Mouse (Mus musculus): Measurements from ENCODE around the gene Hist1h2ag. TPM values are rescaled to one million over a fixed set of nuclear protein-coding genes. Genes with fewer than 3 reads are reported as not detected.

Hist1h2ag gene
- total RNA-seq, 2 experiments from 2014 or later = 7.9 to 12.1 TPM

DNA sequence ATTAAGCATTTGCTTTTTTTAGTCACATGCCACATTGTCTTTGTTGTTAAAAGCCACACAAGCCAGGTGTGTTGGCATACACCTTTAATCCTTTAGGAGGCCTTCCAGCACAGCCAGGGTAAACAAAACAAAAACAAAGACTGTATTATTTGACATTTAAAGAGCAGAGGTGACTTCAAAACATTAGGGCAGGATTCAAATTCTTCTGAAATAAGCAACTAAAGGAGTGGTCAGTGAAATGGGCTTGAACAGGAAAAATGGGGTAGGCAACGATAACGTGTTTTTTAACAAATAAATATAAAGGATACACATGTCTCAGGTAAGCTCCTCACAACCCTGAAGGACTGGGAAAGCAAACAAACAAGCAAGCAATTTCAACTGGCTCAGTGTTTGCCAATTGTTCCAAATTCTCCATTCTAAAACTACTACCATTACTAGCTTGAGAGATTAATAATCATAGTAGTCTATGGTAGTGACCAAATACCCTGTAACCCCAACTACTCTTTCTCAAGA lies 2.7 kb downstream of the Hist1h2ag start:
- intact Hi-C loops (cut with DNase I) = loop anchor here (5.0 to 10.0 kb wide), 7 partner anchors 215 to 1707 kb away; partner anchors contain the start of genes Hist1h1e, Hist1h1t, Hist1h2ac and Hist1h2bb
- no peak for DNase-seq (ENCODE audit: low spot score)

DNA sequence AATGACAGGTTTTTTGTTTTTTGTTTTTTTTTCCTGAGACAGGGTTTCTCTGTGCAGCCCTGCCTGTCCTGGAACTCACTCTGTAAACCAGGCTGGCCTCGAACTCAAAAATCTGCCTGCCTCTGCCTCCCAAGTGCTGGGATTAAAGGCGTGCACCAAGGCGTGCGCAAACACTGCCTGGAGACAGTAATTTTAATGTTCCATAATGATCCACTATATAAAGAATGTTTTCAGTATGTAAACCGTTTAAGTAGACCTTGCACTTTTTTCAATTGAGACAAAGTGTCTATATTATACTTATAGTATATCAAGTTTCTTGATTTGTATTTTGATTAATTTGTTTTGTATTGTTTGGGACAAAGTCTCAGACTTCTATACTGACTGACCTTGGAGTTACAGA lies 3.4 kb downstream of the Hist1h2ag start:
- intact Hi-C loops (cut with DNase I) = loop anchor here (5.0 kb wide), 2 partner anchors 1583 to 1643 kb away; partner anchors contain the start of genes Hist1h1e, Hist1h2ac, Hist1h2bc and Hist1h2be
- no peak for DNase-seq (ENCODE audit: low spot score)

DNA sequence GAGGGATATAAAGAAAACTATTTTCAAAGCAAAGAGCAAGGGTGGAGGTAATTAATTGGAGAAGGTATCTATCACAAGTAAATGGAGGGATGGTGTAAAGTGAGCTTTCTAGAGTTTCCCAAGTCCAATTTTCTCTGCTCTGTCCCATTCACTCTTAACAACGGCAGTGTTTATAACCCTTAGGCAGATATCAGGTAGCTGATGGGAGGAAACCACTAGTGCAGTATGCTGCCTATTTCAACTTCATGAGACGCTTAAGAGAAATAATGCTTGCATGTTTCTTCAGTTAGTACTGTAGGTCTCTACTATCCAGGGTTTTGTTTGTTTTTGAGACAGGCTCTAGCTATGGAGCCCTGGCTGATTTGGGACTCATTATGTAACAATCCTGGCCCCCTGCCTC lies 5.3 kb downstream of the Hist1h2ag start:
- no peak for DNase-seq (ENCODE audit: low spot score)
- intact Hi-C loops (cut with DNase I) = loop anchor here (5.0 kb wide), 2 partner anchors 1585 to 1645 kb away; partner anchors contain the start of genes Hist1h1e, Hist1h2ac, Hist1h2bc and Hist1h2be

DNA sequence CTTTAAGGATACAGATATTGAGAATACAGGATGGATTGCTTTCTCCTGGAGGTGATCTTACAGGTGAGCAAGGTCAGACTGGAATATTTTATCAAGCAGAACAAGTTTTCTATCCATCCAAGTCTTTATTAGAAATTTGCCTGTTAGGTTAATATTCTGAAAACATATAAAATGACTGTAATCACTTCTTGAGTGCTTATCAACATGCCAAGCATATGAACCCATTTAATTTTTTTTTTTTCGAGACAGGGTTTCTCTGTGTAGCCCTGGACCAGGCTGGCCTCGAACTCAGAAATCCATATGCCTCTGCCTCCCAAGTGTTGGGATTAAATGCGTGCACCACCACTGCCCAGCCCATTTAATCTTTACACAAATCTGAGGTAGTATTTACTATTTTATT lies 5.8 kb downstream of the Hist1h2ag start:
- intact Hi-C loops (cut with DNase I) = loop anchor here (5.0 kb wide), 2 partner anchors 1585 to 1645 kb away; partner anchors contain the start of genes Hist1h1e, Hist1h2ac, Hist1h2bc and Hist1h2be
- DNase-seq (ENCODE audit: low spot score) = no peak

DNA sequence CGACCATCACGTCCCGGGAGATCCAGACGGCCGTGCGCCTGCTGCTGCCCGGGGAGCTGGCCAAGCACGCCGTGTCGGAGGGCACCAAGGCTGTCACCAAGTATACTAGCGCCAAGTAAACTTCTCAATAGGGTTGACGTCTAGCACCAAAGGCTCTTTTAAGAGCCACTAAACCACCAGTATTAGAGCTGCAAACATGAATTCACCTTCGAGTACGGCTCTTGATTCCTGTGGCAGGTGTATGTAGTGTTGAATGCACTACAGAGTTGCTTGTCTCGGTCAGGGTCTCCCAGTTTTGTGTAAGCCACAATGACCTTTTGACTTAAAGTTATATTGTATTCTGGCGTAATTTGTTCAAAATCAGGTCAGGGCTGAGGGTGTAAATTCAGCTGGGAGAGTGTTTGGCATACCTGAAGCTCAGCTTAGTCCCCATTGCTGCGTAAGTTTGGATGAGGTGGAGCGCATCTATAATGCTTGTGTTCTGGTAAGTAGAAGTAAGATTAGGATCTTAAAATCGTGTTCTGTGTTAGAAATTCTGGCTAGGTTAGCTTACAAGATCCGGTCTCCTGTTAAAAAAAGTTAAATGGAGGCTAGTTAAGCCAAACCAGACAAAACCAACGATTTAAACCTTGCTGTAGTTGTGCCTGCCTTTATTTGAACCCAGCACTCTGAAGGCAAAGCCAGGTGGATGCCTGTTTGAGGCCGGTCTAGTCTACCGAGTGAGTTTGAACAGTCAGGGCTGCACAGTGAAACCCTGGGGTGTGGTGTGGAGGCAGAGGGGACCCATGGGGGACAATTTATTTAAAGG lies 6.4 kb downstream of the Hist1h2ag start:
- intact Hi-C loops (cut with DNase I) = loop anchor here (5.0 kb wide), 2 partner anchors 1586 to 1646 kb away; partner anchors contain the start of genes Hist1h1e, Hist1h2ac, Hist1h2bc and Hist1h2be

DNA sequence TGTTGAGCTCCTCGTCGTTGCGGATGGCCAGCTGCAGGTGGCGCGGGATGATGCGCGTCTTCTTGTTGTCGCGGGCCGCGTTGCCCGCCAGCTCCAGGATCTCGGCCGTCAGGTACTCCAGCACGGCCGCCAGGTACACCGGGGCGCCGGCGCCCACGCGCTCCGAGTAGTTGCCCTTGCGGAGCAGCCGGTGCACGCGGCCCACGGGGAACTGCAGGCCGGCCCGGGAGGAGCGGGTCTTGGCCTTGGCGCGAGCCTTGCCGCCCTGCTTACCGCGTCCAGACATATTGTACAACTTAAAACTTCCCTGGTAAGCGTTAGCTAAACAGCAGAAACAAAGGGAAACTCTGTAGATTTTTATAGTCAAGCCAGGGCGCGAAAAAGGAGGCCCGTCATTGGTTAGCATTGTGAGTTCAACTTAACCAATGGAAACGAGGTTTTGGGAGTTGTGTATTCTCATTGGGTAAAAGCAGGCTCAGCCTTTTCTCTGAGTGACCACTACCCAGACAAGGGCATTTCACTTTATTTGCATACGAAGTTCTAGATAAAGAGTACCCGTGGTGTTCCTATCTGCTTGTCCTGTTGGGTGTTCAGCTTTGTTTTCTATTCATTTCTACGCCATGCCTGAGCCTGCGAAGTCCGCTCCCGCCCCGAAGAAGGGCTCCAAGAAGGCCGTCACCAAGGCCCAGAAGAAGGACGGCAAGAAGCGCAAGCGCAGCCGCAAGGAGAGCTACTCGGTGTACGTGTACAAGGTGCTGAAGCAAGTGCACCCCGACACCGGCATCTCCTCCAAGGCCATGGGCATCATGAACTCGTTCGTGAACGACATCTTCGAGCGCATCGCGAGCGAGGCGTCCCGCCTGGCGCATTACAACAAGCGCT lies 7.2 kb downstream of the Hist1h2ag start, which contains the start of the genes Hist1h2ah and Hist1h2bk:
Gene Hist1h2ah, minus strand, starts transcription at position 302 of the 882 bp plus-strand sequence.
Gene Hist1h2bk, plus strand, starts transcription at position 604 of the 882 bp plus-strand sequence.
- intact Hi-C loops (cut with DNase I) = loop anchor here (5.0 kb wide), 2 partner anchors 1587 to 1647 kb away; partner anchors contain the start of genes Hist1h1e, Hist1h2ac, Hist1h2bc and Hist1h2be

More for the DNA sequence above, 6.4 kb downstream of the Hist1h2ag start:
- no peak for DNase-seq (ENCODE audit: low spot score)

DNA sequence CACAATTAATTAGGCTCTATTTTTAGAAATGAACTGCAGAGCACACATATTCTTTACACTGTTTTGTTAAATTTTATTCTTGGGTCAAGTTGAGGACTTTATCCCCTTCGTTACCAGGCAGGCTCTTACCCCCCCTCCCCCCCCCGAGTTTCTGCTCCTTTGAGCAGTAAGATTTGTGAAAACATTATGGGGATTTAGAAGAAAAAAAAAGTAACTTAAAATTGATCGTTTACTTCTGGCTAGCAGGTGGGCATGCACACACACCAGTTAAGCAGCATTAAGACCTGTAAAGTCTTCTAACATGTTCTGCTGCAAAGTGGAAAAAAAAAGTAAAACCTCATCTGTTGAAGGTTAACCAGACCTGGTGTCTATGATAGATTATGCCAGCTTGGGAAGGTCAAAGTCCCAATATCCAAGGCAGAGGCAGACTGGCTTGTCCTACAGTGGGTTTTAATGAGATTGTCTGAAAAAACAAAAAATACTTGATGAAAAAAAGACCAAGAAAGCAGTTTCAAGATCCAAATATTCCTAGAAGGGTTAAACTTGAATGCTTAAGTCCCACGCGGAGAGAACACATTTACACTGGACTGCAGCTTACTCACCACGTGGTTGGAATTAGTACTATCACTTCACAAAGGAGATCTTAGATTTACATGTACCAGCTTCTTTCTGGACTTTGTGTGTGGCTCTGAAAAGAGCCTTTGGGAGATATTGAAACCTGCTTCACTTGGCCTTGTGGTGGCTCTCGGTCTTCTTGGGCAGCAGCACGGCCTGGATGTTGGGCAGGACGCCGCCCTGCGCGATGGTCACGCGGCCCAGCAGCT lies 8.1 kb downstream of the Hist1h2ag start:
- intact Hi-C loops (cut with DNase I) = loop anchor here (5.0 kb wide), 2 partner anchors 1588 to 1648 kb away; partner anchors contain the start of genes Hist1h1e, Hist1h2ac, Hist1h2bc and Hist1h2be
- no peak for DNase-seq (ENCODE audit: low spot score)

More for the DNA sequence above, 7.2 kb downstream of the Hist1h2ag start, which contains the start of the genes Hist1h2ah and Hist1h2bk:
- DNase-seq (ENCODE audit: low spot score) = peak; percentile 60

DNA sequence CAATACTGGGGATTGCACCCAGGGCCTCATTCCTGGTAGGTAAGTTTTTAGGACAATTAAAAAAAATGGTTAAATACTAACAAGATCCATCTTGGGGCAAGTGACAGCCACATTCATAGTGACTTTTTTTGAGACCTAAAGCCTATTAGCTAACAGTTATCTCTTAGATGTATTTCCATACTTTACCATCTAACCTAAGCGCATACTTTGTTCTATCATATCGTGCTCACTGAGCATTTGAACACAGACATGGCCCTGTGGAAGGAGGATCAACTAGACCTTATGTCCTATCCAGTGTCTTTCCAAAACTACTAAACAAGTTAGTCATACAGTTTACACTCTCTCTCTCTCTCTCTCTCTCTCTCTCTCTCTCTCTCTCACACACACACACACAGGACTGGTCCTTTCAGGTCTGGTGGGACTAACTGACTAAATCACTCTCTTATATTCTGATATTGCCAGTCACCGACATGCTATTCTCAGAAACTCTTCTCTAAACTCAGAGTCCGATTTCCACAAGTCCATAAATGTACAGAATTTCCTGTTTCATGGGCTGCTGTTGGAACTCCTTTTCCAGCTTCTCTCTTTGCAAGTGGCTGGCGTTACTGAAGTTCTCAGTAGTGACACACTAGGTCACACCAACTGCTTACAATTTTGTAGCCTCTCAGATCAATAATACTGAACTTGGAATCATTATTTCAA lies 8.9 kb downstream of the Hist1h2ag start:
- intact Hi-C loops (cut with DNase I) = no loop called here
- no peak for DNase-seq (ENCODE audit: low spot score)

DNA sequence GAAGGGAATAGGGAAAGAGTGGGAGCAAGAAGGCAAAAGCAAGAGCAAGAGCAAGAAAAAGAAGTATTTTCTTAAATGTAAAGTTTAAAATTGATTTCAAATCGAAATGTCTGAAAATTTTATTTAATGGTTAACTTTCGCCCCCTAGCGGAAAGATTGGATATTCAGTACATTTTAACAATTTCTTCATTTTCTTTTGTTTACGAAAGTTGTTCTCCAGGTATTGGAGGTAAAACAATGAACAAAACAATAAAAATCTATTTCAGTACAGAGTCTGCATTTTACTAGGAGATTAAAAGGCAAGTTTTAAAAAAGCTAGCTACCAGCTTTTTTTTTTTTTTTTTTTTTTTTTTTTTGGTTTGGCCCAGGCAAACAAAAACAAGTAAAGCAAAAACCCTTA lies 12.3 kb downstream of the Hist1h2ag start:
- intact Hi-C loops (cut with DNase I) = no loop called here

DNA sequence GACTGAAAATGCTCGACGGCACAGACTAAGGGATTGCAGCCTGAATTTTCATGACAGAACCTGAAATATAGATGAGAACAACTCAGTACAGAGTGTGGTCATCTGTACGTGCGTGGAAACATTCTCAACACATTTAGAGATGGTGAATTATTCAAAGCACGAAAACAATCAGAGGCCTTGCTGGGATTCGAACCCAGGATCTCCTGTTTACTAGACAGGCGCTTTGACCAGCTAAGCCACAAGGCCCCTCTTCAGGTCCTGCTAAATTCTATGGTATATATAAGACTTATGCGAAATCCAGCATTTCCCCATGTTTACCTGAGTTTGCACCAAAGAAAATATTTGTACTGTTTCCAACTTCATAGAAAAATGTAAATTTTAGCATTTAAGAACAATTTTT lies 12.8 kb downstream of the Hist1h2ag start:
- intact Hi-C loops (cut with DNase I) = loop anchor here (2.0 to 10.0 kb wide), 5 partner anchors 89 to 1497 kb away; no protein-coding TSS in a partner anchor
- DNase-seq (ENCODE audit: low spot score) = no peak

More for the DNA sequence above, 12.3 kb downstream of the Hist1h2ag start:
- DNase-seq (ENCODE audit: low spot score) = no peak

DNA sequence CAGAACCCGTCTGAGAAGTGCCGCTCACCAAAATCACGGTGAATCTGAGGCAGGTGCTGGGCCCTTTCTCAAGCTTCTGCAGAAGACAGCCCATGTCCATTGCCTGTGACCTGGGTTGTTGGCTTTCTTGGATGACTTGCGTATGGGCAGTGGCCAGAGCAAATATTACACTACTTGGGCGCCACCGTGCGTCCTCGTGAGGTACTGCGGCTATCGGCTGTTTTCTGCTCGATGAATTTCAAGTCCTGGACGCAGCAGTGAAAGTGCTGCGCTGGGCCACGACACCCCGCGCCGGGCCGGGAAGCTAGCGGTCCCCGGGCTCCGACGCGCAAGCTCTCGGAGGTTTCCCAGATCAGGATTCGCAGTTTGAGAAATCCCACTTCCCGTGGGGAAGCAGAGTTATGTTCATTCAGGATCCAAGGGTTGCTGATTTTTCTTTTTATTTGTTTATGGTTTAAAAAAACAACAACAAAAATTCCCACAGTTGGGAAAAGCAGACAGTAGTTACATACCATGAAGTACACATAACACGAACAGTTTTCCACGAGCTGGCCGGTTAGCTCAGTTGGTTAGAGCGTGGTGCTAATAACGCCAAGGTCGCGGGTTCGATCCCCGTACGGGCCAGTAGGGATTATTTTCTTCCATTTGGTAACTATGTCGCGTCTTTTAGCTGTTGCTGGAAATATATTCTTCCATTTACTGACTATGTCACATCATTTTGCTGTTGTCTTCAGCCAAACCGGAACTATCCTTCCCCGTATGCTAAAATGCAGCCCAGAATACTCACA lies 13.9 kb downstream of the Hist1h2ag start:
- DNase-seq (ENCODE audit: low spot score) = peak; percentile 87
- intact Hi-C loops (cut with DNase I) = loop anchor here (1.0 to 10.0 kb wide), 6 partner anchors 55 to 1498 kb away; no protein-coding TSS in a partner anchor

DNA sequence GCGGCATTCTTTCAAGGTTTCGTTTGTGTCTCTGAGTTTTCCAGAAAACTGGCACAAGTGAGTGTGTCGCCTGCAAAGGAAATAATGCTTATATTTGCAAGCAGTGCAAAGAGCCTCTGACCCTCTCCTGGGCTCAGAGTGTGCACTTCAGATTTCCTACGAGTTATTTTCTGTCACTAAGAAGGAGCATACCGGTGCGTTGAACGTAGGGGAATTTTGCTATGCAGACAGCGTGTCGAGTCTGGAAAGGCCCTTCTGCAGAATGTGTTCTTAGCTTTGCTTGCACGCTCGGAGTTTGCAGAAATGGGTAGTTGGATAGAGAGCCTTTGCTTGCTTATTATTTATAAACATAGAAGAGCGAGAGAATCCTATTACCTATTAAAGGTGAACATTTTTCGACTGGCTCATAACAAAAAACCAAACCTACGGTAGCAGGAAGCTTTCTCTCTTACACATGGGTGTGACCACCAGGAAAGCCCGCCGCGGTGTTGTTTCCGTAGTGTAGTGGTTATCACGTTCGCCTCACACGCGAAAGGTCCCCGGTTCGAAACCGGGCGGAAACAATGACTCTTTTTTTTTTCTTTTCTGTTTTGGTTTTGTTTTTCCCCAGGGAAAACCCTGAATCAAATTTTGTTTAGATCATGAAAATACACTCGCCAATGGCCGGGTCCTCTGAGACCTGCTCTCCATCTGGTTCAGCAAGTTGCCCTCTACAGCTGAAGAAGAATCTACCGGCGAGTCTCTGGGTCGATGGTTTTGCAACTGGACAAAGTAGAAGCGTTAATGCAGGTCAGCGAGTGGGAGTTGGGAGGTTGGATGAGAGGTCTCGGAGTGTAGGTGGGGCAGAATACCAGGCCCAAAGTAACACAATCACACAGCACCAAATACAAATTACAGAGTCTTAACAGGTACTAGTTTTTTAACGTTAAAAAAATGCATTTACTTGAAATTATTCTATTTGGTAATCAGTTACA lies 16.4 kb downstream of the Hist1h2ag start:
- peak; percentile 59 for DNase-seq (ENCODE audit: low spot score)
- intact Hi-C loops (cut with DNase I) = loop anchor here (5.0 to 10.0 kb wide), 4 partner anchors 172 to 1501 kb away; no protein-coding TSS in a partner anchor

DNA sequence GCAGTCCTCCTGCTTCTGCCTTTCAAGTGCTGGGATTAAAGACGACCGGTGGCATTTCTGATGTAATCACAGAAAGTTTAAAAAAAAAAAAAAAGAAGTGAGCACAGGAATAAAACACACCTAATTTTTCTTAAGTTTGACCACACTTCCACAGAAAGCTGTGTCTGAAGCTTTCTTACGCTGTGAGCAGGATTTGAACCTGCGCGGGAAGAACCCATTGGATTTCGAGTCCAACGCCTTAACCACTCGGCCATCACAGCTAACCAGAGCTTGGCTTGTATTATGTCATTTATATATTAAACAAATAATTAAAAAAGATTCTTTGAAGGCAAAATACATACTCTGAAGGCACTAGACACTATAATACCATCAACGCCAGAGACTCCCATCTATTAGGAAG lies 20.5 kb downstream of the Hist1h2ag start:
- peak; percentile 60 for DNase-seq (ENCODE audit: low spot score)
- intact Hi-C loops (cut with DNase I) = loop anchor here (5.0 to 10.0 kb wide), 4 partner anchors 100 to 1495 kb away; no protein-coding TSS in a partner anchor

DNA sequence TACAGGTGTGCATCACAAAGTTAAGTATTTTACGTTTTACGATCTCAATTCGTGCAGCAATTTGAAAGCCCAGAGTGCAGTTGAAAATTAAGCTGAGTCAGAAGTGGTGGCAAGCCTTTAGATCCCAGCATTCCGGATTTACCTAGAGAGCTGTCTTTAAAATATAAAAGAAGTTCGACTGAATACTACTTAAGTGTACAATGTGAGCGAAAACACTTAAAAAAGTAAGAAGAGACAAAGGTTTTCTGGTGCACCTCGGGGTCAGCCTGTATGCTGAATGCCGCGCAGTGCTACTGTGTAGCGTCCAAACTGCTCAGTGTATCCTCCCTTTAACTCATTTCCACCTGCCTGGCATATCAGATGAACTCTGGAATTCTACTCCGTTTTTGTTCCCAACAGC lies 21.2 kb downstream of the Hist1h2ag start:
- DNase-seq (ENCODE audit: low spot score) = no peak
- intact Hi-C loops (cut with DNase I) = loop anchor here (2.0 to 10.0 kb wide), 5 partner anchors 47 to 1496 kb away; no protein-coding TSS in a partner anchor

DNA sequence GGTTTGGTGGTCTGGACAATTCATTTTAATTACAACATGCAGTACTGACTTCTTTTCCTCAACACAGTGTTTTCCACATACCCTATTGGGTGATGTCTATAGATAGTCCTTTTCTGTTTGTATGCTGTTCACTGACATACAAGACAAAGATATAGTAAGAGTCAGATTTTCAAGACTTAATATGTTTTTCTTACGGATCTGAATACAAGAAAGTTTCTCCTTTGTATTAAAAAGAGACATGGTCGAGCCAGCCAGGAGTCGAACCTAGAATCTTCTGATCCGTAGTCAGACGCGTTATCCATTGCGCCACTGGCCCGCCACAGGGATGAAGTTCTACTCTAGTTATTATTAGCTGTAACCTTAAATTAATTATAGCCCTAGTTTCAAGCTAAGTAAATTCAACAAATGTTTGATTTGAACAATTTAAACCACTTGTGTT lies 21.8 kb downstream of the Hist1h2ag start:
- intact Hi-C loops (cut with DNase I) = loop anchor here (2.0 to 10.0 kb wide), 5 partner anchors 46 to 1496 kb away; no protein-coding TSS in a partner anchor
- peak; percentile 35 for DNase-seq (ENCODE audit: low spot score)
